Mouse (Mus musculus): ENCODE data around the gene Tlr13. TPM values are rescaled to one million over a fixed set of nuclear protein-coding genes. Genes with fewer than 3 reads are reported as not detected.

Gene Tlr13
- polyA plus RNA-seq, 1 experiment from 2014 or later = 0.37 TPM

DNA sequence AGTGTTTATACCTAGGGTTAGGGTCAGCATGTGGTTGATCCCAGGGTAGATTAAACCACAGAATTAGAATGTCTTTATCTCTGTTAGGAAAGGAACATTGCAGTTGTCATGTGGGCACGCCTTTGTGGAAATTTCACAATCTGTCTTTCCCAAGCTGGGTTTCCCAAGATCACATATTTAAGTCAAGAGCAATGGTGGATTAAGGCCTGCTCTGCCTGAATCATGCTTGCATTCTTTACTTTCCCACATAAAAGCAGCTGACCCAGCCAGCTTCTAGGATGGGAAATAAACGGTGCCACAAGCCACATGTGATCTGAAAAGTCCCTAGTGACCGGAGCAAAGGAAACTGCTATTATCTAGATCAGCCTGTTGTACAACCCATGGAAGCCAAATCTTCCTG lies 6.5 kb downstream of the Tlr13 start:
- Histone ChIP-seq H3K9ac (no peak overlapping the region), H3K4me3 (no peak overlapping the region), H3K27me3 (no peaks in the 10 kb centered on the region; the same call in 1 of the 2 replicates), H3K36me3 (no peaks in the 10 kb centered on the region), H3K9me3 (replicated peaks) (no peaks in the 10 kb centered on the region), H3K4me2 (replicated peaks) (no peak overlapping the region), H3K4me1 (no peaks in the 10 kb centered on the region), H3K27ac (no peak overlapping the region)
- 84% methylated on average over 3 of the region's 3 CpGs for WGBS
- no peak for ATAC-seq (ENCODE audit: low FRiP score)

DNA sequence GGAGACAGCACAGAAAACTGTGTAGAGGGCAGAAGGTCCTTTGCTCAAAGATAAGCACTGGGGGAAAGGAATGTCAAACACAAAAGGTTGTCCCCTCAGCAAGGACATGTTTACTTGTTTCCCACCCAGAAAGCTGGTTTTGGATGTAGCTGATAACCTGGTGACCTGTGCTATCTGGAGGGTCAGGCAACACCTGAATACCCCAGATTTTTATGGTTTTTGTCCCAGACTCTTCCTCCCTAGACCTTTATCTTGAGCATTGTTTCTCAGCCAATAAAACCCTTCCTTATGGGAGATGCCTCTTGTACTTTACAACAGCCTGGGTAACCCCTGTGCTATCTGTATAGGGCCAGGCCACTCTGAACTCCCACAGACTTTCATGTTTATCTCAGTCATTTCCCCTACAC lies 11.2 kb downstream of the Tlr13 start:
- H3K9me3 ChIP-seq (replicated peaks) = no peaks in the 10 kb centered on the region
- H3K27me3 ChIP-seq = no peaks in the 10 kb centered on the region
- no peak overlapping the region for H3K4me2 ChIP-seq (replicated peaks)
- H3K36me3 ChIP-seq = no peaks in the 10 kb centered on the region
- ATAC-seq (ENCODE audit: low FRiP score) = no peak
- H3K27ac ChIP-seq = no peak overlapping the region
- H3K4me3 ChIP-seq = no peak overlapping the region
- no peaks in the 10 kb centered on the region for H3K4me1 ChIP-seq
- no peak overlapping the region for H3K9ac ChIP-seq

GRCm38 (mm10) chrX:106155892-106156291 lies 12.9 kb downstream of the Tlr13 start:
- H3K4me3 ChIP-seq = no peak overlapping the region
- no peak for ATAC-seq (ENCODE audit: low FRiP score)
- no peaks in the 10 kb centered on the region for H3K36me3 ChIP-seq
- H3K27ac ChIP-seq = no peak overlapping the region
- WGBS = 79% methylated on average over 4 of the region's 4 CpGs
- H3K4me2 ChIP-seq (replicated peaks) = no peak overlapping the region
- 0 out of 2 replicates have a peak, but pooled peaks cover 3% of the 10 kb centered on the region for H3K27me3 ChIP-seq
- H3K9ac ChIP-seq = no peak overlapping the region
- no peaks in the 10 kb centered on the region for H3K4me1 ChIP-seq
- H3K9me3 ChIP-seq (replicated peaks) = no peaks in the 10 kb centered on the region

DNA sequence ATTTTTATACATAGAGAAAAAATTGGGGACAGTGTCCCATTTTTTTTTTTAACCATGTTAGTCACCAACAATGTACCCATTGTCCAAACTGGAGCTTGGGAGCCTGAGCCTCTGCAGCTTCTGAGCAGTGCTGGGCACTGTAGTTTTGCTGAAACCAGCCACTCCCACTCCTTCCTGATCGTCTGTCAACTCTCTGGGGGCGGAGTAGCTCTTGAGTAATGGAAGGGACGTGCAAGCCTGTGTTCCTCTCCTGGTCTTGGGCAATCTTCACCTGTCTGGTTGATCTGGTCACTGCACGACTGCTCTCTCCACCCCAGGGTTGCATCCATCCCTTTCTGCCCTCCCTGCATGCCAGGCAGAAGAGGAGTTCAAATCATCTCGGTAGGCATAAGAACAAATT lies 21.0 kb downstream of the Tlr13 start:
- no peak overlapping the region for H3K4me2 ChIP-seq (replicated peaks)
- no peaks in the 10 kb centered on the region for H3K9me3 ChIP-seq (replicated peaks)
- no peaks in the 10 kb centered on the region for H3K36me3 ChIP-seq
- 62% methylated on average over 5 of the region's 5 CpGs for WGBS
- no peak overlapping the region for H3K4me3 ChIP-seq
- H3K27me3 ChIP-seq = 0 out of 2 replicates have a peak, but pooled peaks cover 3% of the 10 kb centered on the region
- no peaks in the 10 kb centered on the region for H3K4me1 ChIP-seq
- H3K9ac ChIP-seq = no peak overlapping the region
- ATAC-seq (ENCODE audit: low FRiP score) = no peak
- no peak overlapping the region for H3K27ac ChIP-seq

- Histone ChIP-seq H3K36me3 (no peaks in the 10 kb centered on the region), H3K4me2 (replicated peaks) (no peak overlapping the region), H3K27me3 (0 out of 2 replicates have a peak, but pooled peaks cover 3% of the 10 kb centered on the region), H3K9ac (no peak overlapping the region), H3K4me3 (no peak overlapping the region), H3K27ac (no peak overlapping the region), H3K4me1 (no peaks in the 10 kb centered on the region), H3K9me3 (replicated peaks) (no peaks in the 10 kb centered on the region)
- no peak for ATAC-seq (ENCODE audit: low FRiP score)
- WGBS = 70% methylated on average over 5 of the region's 5 CpGs
Measured at GRCm38 (mm10) chrX:106164555-106164954, 21.6 kb downstream of the Tlr13 start.

GRCm38 (mm10) chrX:106165089-106165488 lies 22.1 kb downstream of the Tlr13 start:
- WGBS = 91% methylated on average over 1 of the region's 1 CpGs
- no peaks in the 10 kb centered on the region for H3K9me3 ChIP-seq (replicated peaks)
- ATAC-seq (ENCODE audit: low FRiP score) = no peak

GRCm38 (mm10) chrX:106171106-106171852 lies 28.3 kb downstream of the Tlr13 start:
- ATAC-seq (ENCODE audit: low FRiP score) = peak; percentile 80
- peak overlapping the region; percentile 35; the same call in 1 of the 2 replicates for H3K9ac ChIP-seq

More at GRCm38 (mm10) chrX:106165089-106165488, 22.1 kb downstream of the Tlr13 start:
- no peak overlapping the region for H3K4me3 ChIP-seq
- H3K27me3 ChIP-seq = 0 out of 2 replicates have a peak, but pooled peaks cover 1% of the 10 kb centered on the region
- no peak overlapping the region for H3K9ac ChIP-seq
- no peak overlapping the region for H3K27ac ChIP-seq
- H3K36me3 ChIP-seq = no peaks in the 10 kb centered on the region
- H3K4me2 ChIP-seq (replicated peaks) = no peak overlapping the region
- no peaks in the 10 kb centered on the region for H3K4me1 ChIP-seq

GRCm38 (mm10) chrX:106171853-106172154 lies 28.8 kb downstream of the Tlr13 start:
- Histone ChIP-seq H3K27me3 (no peaks in the 10 kb centered on the region), H3K27ac (no peak overlapping the region), H3K9me3 (replicated peaks) (no peaks in the 10 kb centered on the region), H3K4me1 (no peaks in the 10 kb centered on the region), H3K4me3 (peak overlapping the region; percentile 28; the same call in 1 of the 2 replicates), H3K4me2 (replicated peaks) (peak overlapping the region; percentile 45), H3K36me3 (no peaks in the 10 kb centered on the region), H3K9ac (no peak overlapping the region)
- ATAC-seq (ENCODE audit: low FRiP score) = peak; percentile 35
- 64% methylated on average over 6 of the region's 6 CpGs for WGBS

More at GRCm38 (mm10) chrX:106171106-106171852, 28.3 kb downstream of the Tlr13 start:
- H3K27me3 ChIP-seq = no peaks in the 10 kb centered on the region
- H3K9me3 ChIP-seq (replicated peaks) = no peaks in the 10 kb centered on the region
- H3K27ac ChIP-seq = no peak overlapping the region
- peak overlapping the region; percentile 45 for H3K4me2 ChIP-seq (replicated peaks)
- peak overlapping the region; percentile 28 for H3K4me3 ChIP-seq
- H3K36me3 ChIP-seq = no peaks in the 10 kb centered on the region
- H3K4me1 ChIP-seq = no peaks in the 10 kb centered on the region
- 34% methylated on average over 18 of the region's 18 CpGs for WGBS

DNA sequence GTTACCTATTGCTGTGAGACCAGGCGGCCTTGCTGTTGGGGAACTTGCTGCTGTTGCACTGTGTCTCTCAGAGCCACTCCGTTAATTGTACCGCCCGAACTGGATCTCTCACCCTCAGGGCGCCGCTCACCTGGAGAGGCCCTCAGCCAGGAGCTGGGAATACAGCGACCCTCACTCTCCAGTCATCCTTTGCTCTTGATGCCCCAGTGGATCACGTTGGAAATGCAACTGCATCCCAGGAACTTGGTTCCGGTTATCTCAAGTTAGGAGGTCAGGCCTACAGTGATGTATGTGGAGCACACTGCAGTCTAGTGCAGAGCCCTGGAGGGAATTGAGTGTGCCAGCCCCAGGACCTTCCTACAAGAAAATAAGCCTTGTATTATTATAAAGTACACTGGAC lies 33.3 kb downstream of the Tlr13 start:
- Histone ChIP-seq H3K9me3 (replicated peaks) (no peaks in the 10 kb centered on the region), H3K27ac (no peak overlapping the region), H3K27me3 (no peaks in the 10 kb centered on the region), H3K4me1 (no peaks in the 10 kb centered on the region), H3K9ac (no peak overlapping the region), H3K4me3 (no peak overlapping the region), H3K4me2 (replicated peaks) (no peak overlapping the region), H3K36me3 (no peaks in the 10 kb centered on the region)
- WGBS = 57% methylated on average over 9 of the region's 9 CpGs
- no peak for ATAC-seq (ENCODE audit: low FRiP score)

DNA sequence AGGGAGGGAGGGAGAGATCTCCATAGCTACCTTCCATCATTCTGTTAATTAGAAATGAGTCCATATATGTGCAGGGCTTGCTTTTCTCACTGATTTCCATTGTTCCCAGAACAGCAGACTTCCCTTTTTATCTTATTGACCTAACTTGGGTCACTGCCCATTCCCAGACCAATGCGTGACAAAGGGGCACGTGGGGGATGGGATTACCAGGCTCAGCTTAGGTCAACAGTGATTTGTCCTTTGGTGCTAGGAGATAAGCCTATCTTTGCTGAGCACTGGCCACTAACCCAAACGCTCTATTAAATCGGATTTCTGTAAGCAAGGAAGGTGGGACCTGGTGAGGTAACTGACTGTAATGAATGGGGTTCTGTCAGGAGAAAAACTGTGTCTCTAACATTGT lies 41.3 kb downstream of the Tlr13 start:
- Histone ChIP-seq H3K4me2 (replicated peaks) (no peak overlapping the region), H3K9ac (no peak overlapping the region), H3K4me3 (no peak overlapping the region), H3K27ac (no peak overlapping the region), H3K9me3 (replicated peaks) (no peaks in the 10 kb centered on the region), H3K27me3 (no peaks in the 10 kb centered on the region), H3K4me1 (peaks cover 9% of the 10 kb centered on the region), H3K36me3 (no peaks in the 10 kb centered on the region)
- no peak for ATAC-seq (ENCODE audit: low FRiP score)
- 39% methylated on average over 4 of the region's 4 CpGs for WGBS

DNA sequence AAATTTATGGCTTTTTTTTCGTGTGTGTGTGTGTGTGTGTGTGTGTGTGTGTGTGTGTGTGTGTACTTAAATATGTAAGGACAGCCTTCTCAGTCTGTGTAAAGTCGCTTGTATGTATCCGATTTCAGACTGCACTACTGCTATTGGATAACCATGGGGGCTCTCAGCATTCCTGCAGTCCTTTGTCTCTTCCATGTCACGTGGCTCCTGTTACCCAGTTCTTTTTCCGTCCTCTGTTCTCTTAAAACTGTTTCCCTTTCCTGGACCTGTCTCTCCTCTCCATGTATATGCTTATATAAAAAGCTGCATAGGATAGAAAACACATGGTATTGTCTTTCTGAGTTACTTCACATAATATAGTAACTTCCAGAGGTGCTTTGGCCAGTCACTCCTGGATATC lies 42.7 kb downstream of the Tlr13 start:
- H3K27ac ChIP-seq = peak overlapping the region; percentile 88
- no peak overlapping the region for H3K4me3 ChIP-seq
- H3K4me1 ChIP-seq = peaks cover 12% of the 10 kb centered on the region
- peak overlapping the region; percentile 22; the same call in 1 of the 2 replicates for H3K4me2 ChIP-seq (replicated peaks)
- no peaks in the 10 kb centered on the region for H3K9me3 ChIP-seq (replicated peaks)
- no peaks in the 10 kb centered on the region for H3K27me3 ChIP-seq
- H3K9ac ChIP-seq = no peak overlapping the region
- WGBS = 6% methylated on average over 5 of the region's 5 CpGs
- H3K36me3 ChIP-seq = no peaks in the 10 kb centered on the region
- ATAC-seq (ENCODE audit: low FRiP score) = peak; percentile 27

GRCm38 (mm10) chrX:106186713-106187649 lies 44.0 kb downstream of the Tlr13 start, which contains the start of gene Pgk1:
Gene Pgk1 (plus strand): TSS chrX:106187100.
- peak within 1 kb of the TSS; percentile 47 for H3K4me3 ChIP-seq
- peaks cover 12% of the 10 kb centered on the region for H3K4me1 ChIP-seq
- WGBS = 16% methylated on average over 53 of the region's 55 CpGs
- H3K27me3 ChIP-seq = no peaks in the 10 kb centered on the region
- ATAC-seq (ENCODE audit: low FRiP score) = peak; percentile 98
- peak within 1 kb of the TSS; percentile 67 for H3K4me2 ChIP-seq (replicated peaks)
- H3K27ac ChIP-seq = peak within 1 kb of the TSS; percentile 88
- peak within 1 kb of the TSS; percentile 53 for H3K9ac ChIP-seq
- H3K36me3 ChIP-seq = no peaks in the 10 kb centered on the region
- no peaks in the 10 kb centered on the region for H3K9me3 ChIP-seq (replicated peaks)
